Mouse (Mus musculus): ENCODE measurements at regions not wholly inside any gene's neighbourhood (a gene's known extent, or its start where the extent isn't known, plus 50 kb on each side); places are given as distances from the start of the nearest gene placed in this dataset.
A peak's percentile ranks its signal among the peaks of the same experiment; 100 is the strongest.

DNA sequence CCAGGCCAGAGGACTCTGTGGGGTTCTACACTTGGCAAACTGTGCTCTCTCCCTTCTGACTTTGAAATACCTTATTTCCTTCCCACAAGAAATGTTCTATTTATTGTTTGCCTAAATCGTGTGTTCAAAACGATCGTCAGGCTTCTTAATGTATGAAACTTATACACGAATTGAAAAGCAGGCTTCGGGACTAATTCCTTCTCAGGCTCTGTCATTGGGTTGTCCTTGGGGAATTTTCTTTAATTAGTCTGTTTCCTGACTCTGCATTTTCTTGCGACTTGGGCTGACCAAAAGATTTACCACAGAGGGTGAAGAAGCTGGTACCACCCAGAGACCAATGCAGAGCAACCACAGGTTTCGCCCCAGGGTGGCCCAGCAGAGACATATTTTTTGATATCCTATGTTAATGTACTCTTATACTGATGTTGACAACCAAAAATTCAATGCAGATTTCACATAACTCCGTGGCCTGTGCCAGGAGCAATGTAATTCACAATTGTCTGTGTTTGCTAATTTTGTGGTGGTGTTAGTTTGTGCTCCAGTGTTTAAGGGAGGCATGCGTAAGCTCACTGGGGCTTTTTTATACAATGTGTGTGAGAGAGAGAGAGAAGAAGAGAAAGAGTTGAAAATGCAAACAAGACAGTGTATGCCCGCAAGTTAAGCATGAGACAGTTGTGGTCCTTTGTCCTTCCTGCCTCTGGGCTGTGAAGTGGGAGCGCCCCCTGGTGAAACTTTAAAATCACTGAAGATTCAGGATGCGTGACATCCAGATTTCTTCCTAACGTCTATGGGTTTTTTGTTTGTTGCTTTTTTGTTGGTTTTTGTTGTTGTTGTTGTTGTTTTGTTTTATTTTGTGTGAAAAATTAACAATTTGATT is 452.7 kb downstream of the Sox2 start:
- peak; percentile 59 for DNase-seq (ENCODE audit: low spot score)

DNA sequence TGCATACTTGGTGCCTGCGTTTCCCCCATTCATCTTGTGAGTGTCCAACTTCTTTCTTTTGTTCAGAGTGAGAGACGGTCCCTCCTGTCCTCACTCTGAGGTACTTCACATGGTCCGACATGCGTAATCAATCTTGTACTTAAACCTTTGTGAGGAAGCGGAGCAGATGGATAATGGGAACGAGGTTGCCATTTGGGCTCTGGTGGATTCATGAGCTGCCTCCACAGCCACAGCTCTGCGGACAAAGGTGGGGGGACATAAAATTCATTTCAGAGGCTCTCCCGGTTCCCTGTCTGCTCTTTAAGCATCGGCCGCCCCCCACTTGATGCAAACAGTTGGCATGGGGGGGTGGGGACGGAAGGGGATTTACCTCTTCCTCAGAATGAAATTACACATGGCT is 454.7 kb downstream of the Sox2 start:
- no peak for DNase-seq (ENCODE audit: low spot score)

DNA sequence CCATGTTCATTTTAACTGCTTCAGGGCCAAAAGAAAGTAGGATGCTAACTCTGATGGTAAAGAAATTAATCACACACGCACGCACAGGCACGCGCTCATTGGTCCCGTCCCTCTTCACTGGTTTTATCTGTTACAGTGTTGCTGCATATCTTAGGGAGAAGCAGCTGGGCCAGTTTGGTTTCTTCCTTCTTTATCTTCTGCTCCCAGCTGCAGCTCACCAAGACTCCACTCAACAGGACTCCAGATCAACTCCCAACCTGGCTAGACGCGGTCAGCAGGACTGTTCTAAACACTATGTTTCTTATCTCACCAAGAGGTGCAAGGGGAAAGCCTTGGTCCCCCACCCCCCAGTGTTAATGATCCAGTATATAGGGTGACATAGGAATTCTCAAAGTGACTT is 455.9 kb downstream of the Sox2 start:
- no peak for DNase-seq (ENCODE audit: low spot score)

DNA sequence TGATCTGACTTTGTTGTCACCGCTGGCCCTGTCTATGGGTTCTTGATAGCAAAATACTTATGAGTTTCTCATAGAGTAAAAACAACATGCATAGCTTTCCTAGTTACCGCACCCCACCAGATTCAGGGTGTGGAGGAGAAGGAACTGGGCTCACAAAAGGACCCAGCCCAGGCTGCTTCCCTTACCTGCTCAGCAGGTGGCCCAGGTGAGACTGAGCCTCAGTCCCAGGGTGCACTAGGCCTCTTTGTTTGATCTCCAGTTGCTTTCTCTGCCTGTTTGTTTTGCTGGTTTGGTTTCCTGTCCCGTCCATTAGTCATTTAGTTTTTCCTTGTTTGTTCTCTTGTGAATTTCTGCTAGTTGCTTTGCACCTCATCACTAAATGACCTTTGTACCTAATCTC is 483.3 kb downstream of the Sox2 start:
- DNase-seq (ENCODE audit: low spot score), result no peak

DNA sequence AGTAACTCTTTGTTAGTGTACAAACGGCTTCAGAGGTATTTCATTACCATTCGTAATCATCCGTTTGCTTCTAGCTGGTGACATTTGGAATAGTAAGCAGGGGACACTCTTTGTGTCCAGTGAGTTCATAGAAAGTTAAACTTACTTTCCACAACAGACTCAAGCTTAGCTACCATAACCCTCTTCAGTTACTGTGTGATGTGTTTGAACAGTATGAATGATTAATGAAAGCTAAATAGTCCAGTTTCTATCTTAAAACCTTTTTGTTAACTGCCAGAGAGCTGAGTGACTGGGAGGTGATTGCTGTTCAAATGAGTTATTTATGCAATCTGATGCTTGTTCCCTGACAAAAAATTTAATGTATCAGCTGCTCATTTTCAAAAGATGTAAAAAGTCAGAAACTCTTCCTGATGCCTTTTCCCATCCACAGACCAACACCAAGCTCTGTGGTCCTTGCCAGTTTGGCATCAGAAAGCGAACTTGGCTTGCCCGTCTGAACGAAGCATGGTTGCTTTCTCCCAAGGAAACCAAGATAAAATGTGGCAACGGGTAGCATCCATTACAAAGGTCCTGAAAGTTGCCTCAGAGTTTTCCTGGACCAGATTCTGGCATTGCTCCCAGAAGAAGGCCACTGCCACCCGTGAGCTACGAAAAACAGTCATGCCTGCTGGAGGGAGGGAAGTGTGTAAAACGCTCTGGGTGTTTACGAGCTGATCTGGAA is 491.5 kb downstream of the Sox2 start:
- DNase-seq (ENCODE audit: low spot score), result peak; percentile 7

DNA sequence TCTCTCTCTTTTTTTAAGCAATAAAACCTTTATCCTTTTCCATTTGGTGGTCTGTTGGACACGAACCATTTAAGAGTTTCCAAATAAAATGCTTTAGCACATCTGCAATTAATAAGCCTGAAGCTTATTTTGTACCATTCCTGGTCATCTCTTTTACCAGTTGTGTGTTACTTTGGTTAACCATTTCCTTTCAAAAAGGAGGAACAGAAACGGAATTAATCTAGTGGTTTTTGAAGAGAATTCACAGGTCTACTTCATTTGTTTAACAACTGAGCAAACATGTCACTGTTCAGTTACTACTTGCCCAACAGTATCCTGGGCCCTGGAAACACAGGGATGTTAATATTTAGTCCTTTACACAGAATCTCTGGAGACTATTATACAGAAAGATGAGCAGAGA is 492.5 kb downstream of the Sox2 start:
- no peak for DNase-seq (ENCODE audit: low spot score)

DNA sequence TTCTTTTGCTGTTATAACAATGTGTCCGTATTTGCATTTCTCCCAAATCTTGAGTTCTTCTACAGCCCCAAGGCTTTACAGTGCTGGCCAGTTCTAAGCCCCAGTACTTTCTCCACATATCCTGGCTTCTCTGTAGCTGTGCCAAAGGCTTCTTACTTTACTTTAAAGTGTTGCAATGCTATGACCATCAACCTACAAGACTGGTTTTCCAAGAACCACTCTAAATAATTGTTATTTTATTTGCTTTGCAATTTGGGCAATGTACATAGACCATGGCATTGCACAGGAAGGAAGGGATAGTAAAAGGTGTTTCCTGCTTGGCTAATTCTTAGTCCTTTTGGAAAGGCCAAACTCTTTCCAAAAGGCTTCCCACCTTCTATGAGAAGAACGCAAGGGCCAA is 495.4 kb downstream of the Sox2 start:
- no peak for DNase-seq (ENCODE audit: low spot score)

DNA sequence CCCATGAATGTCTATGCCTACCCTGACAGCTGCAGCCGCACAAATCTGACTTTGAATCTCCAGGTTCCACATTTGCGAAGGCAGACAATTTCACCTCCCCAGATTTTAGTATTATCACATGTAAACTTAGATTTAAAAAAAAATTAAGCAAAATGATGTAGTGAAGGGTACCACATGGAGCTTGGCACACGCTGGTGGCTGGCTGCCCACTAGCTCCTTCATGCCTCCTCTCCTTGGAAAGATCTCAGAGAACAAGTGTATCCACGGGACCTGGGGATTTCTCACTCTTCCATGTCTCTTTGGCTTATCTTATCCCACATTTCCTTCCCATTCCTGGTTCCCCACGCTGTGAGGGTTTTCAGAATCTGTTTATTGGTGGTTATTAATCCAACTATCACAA is 496.5 kb downstream of the Sox2 start:
- DNase-seq (ENCODE audit: low spot score), result no peak

DNA sequence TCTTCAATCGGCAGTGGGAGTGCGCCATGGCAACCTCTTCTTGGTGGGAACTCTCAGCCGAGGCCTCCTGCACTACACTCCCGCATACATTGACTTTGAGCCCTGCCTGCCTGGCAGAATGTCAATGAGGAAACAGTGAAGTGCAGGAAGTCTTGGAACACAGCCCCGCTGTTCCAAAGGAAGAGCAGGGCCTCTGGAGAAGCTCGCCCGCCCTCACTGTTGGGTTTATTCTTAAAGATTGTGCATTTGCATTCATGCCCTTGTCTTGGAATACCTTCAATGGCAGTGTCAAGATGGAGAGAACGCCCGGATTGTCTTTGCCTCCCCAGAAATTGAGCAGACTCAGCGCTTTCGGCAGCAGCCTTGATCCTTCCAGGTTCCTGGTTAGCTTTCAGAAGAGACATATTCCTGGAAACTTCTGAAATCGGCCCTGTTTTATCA is 499.1 kb downstream of the Sox2 start:
- peak; percentile 18 for DNase-seq (ENCODE audit: low spot score)

DNA sequence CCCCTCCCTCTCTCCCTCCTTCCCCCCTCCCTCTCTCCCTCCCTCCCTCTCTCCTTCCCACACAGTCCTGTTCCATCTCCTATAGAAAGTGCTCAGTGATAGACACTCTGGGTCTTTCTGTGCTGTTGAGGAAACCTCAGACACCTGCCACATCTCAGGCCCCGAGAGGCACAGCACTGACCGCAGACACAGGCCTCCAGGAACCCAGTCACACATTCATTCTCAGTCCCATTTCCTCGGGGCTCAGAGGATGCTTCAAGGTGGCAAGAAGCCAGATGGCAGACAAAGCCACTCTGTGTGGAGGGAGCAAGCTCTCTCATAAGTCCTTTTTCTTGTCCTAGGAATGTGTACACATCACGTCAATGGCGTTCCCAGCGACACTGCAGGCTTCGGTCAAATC is 502.0 kb downstream of the Sox2 start:
- no peak for DNase-seq (ENCODE audit: low spot score)

DNA sequence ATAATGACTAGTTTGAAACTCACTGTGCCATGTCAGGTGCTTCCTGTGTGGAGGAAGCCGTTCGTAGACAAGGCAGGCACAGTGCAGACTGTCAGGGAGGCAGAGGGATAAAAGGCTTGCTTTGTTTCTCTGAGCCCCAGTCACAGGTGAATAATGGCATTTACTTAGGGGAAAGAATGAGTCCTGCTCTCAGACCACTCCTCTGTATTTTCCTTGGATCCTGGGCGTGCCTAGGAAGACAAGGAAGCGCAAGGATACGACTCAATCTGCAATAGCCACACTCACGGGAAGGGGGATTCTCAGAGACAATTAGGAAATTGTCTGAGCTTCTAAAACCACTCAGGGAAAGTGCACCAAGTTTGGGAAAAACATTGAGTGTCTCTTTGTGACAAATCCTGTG is 504.1 kb downstream of the Sox2 start:
- DNase-seq (ENCODE audit: low spot score), result no peak

DNA sequence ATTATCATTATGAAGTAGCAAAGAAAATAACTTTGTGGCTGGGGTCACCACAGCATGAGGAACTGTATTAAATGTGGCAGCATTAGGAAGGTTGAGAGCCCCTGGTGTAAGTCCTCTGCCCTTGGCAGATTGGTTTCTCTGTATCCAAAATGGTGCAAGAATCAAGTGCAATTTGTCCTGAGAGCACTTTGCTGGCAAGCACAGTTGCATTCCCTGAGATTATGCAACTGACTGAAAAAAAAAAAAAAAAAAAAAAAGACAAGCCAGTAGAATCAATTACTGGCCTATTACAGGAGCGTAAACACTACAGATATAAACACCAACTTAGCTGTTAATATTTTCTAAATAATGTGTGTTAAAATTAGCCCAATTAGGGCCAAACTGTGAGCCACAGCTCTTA is 518.5 kb downstream of the Sox2 start:
- DNase-seq (ENCODE audit: low spot score), result no peak

DNA sequence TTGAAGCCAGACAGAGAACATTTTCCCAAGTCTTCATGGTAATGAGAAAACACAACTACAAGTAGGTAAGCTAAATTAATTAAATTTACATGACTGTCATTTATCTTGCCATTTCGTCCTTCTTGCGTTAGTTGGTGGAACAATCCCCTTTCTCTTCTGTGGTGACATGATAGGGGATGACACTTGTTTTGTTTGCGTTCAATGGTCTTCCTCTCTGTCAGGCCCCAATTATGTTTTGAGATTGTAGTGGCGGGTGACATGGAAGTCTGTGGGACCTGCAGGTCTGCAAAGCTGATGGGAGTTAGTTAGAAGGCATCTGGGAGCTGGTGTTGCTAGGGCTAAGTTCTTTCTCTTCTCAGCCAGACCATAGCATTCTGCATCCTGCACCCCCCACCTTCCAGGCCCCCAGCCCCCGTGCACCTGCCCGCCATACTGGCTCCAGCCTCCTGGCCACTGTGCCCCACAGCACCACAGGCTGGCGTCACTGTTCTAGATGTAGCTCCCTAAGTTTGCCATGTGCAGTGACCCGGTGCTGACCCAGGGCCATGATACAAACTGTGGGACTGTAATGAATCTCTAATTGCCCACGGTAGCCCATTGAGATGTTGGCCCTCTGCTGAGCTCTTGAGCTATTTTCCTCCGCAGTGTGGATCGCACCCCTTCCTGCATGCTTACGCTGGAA is 528.7 kb downstream of the Sox2 start:
- DNase-seq (ENCODE audit: low spot score), result no peak

DNA sequence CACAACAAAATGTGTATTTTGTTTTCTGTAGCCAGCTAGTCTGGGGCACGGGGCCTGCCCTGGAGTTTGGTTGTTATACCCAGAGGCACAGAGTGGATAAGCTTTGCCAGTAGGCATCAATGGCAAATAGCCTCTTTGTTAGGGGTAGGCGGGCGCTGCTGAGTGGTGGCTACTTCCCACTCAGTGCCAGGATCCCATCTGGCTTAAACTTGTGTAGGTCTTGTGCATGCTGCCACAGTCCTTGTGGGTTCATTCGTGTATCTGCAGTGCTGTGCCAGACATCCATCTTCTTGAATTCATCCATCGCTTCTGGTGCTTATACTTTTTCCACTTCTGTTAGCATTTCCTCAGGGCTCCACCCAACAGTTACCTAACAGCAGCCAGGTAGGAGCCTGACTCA is 545.4 kb upstream of the Atp11b start:
- DNase-seq (ENCODE audit: low spot score), result no peak

DNA sequence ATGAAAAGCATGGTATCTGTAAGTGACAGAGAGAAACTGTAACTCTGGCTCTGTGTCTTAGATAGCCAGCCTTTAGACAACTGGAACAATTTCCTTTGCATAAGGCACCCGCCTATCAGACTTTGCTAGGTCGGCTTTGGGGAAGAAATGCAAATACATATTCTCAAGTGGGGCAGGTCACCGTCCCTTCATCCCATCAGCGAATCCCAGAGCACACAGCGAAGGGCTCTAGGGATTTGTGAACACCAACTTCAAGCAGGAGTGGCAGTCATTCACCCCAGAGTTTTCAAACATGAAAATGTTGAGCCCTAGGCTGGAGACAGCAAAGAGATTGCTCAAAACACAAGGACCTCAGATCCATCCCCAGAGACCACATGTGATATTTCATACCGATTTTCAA is 534.5 kb upstream of the Atp11b start:
- no peak for DNase-seq (ENCODE audit: low spot score)

DNA sequence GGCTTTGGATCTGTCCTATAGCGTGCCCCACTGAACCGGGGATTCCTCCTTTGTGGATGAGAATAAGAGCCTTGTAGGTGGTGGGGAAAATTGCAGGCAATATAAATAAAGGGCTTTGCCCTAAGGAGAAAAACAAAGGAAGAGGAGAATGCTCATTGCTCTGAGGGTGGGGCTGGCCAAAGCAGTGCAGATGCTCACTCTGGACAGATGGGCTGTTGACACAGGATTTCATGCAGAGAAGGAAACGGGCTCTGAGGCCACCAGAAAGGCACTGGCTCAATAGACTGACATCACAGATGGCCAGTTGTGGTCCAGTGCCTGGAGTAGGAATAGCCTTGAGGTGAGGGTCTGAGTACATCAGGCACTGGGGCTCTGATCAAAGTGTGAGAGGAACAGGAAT is 532.7 kb upstream of the Atp11b start:
- DNase-seq (ENCODE audit: low spot score), result no peak

DNA sequence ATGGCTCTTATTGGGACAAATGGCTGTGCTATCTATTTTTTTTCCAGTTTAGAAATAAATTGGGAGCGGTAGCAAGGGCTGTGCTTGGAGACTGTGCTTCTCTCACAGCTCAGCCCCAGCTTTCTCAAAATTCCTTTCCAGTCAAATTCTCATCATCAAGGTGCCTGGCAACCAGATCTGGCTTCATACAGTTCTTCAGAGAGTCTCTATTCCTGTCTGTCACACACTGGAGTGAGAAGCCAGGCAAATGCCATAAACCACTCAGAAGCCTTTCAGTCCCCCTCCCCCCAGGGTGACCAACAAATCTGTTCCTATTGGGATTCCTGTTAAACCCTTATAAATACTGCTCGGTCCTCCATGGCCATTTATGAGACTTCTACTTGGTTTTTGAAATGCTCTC is 531.7 kb upstream of the Atp11b start:
- DNase-seq (ENCODE audit: low spot score), result no peak

DNA sequence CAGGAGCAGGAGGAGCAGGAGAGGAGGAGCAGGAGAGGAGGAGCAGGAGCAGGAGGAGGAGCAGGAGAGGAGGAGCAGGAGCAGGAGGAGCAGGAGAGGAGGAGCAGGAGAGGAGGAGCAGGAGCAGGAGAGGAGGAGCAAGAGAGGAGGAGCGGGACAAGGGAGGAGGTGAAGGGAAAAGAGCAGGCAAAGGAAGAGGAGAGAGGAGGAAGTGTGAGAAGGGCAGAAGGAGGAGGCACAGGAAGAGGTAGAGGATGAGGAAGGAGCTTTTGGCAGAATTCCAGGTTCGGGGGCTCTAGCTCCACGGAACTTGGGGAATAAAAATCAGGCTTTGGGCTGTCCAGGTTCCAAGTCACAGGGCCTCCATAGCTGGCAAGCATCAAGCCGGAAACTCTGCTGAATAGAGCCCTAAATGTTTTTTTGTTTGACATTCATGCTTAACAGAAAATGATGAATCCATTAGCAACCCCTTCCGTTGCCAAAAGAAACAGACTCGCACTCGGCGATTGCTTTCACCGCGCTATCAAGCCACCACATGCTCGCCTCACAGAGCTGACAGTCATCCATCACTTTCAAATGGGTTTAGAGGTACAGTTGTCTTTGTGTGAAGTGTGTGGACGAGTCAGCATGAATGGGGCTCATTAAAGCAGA is 528.7 kb upstream of the Atp11b start:
- DNase-seq (ENCODE audit: low spot score), result peak; percentile 2

DNA sequence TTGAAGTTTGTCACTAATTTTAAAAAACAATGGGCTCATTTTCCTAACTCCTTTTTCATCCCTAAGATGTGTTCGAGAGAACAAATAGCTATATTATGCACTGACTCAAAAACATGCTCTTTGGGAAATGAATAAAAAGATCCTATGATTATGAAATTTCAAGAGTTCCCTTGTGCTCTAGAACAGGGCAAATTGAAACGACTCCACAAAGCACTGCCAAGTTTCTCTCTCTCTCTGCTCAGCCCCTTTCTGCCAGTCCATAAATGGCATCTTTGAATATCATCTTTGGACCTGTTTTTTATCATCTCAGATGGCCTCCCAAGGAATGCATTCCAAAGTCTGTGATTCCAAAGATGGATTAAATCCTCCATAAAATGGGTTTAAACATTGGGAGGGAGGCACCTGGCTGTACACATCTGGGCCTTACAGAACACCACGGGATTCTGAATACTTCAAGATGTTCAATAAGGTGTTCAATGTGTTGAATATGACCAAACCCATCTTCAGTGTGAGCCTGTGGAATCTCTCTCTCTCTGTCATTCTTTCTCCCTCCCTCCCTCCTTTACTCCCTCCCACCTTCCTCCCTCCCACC is 528.0 kb upstream of the Atp11b start:
- DNase-seq (ENCODE audit: low spot score), result no peak

DNA sequence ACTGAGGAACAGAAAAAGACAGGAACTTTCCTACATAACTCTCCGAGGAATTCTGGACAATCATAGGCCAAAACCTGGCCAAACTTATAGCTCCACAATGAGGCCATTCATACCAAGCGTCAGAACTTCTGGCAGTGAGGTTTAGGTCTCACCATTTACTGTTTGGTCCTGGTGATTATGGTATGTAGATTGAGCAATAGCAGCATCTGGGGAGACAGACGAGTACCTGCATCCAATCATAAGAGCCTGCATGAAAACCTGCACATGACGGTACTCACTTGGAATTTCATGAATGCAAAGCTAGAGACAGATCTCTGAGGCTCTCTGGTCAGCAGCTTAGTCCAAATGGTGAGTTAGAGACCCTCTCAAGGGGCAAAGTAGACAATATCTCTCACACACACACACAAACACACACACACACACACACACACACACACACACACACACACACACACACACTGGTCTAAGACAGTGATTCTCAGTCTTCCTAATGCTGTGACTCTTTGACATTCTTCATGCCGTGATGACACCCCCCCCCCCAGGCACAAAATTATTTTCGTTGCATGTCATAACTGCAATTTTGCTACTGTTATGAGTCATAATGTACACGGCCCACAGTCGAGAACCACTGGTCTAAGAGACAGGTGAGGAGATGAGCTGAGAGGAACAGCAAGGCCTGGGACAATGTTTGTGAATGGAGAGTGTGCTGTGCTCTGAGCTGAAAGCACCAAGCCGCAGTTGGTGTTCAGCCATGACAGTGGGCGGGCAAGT is 522.6 kb upstream of the Atp11b start:
- no peak for DNase-seq (ENCODE audit: low spot score)

DNA sequence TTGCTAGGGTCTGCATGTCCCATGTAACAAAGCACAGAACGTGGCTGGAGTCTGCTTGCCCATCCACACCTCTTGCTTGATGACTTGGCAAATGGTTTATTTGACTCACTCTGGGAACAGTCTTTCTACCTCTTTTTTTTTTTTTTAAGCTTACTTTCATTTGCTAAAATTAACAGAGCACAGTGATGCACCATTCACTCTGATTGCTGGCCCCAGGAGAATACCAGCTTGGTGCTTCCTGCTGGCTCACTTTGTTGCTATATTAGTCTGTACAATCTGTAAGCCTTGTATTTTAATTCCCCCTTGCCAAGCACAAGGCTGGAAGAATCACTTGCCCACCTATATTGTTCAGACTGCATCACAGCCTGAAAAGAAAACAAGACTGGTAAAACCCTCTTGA is 521.4 kb upstream of the Atp11b start:
- DNase-seq (ENCODE audit: low spot score), result no peak
